Comparison of ENCODE assay signal across 8 mouse cellular contexts in the genomic region with DNA sequence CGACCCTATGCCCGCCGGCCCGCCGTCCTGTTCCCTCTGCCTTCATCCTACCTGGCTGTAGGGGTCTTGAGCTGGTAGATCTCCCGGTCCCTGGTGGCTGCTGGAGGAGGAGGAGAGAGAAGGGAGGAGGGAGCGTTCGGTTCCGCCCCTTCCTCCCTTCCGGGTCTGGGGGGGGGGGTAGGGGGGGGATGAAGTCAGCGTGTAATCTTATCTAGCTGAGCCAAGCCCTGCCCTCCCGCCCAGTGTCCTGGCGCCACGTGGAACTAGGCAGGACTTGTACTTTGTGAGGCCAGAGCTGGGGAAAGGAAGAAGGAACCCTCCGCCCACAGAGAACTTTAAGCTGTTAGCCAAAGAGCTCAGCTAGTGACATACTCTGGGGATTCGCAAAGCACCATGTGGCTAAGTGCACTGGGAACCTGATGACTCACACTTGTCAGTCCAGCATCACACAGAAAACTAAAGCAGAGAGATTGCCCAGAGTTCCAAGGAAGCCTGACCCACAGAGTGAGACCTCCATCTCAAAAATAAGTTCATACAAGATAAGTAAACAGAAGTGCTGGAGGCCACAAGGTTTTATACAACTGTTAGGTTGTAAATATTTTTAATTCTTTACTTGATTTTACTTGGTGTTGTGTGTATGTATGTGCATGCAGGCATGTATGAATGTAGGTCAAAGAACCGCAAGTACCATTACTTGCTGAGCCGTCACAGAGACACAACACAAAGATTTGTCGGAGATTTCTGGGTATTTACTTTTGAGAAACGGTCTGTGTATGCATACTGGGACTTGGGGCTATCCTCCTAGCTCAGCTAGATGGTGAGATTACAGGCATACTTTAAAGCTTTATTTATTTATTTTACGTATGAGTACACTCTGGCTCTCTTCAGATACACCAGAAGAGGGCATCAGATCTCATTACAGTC. TPM values are rescaled to one million over a fixed set of nuclear protein-coding genes. Genes with fewer than 3 reads are reported as not detected.
DNase-seq lines count a peak whose midpoint lies in the region; ATAC-seq and TF ChIP-seq lines count a peak whose summit lies in the region.

A gene (minus strand): TSS at position 144 of the 924 bp plus-strand sequence.

- H3K27ac ChIP-seq in bone marrow, adult 2 months (ENCODE audit: control insufficient read depth, insufficient read depth, low read depth, low read length, poor library complexity) = peak within 1 kb of the TSS; percentile 63
- peak within 1 kb of the TSS; percentile 86 for H3K27ac ChIP-seq in embryonic facial prominence, embryonic 15.5 days (replicated peaks)
- peak within 1 kb of the TSS; percentile 88 for H3K27ac ChIP-seq in limb, embryonic 14.5 days (replicated peaks; ENCODE audit: low read depth, low read length)
- peak within 1 kb of the TSS; percentile 28; the same call in 1 of the 2 replicates for H3K27ac ChIP-seq in midbrain, embryonic 16.5 days (ENCODE audit: low read length)
- peak within 1 kb of the TSS; percentile 62 for H3K27ac ChIP-seq in spleen, adult 2 months (ENCODE audit: insufficient read depth, low read length)

- peak; percentile 54; the same call in 1 of the 2 replicates for TF ChIP-seq POLR2A in bone marrow, adult 2 months (IDR thresholded peaks at IDR 0.05; ENCODE audit: borderline replicate concordance, control insufficient read depth, low read depth, low read length)
- no peak for TF ChIP-seq POLR2A in limb, embryonic 14.5 days (IDR thresholded peaks at IDR 0.05; ENCODE audit: borderline replicate concordance, extremely low read depth, insufficient read depth, insufficient read length)
- no peak for TF ChIP-seq POLR2A in spleen, adult 2 months (IDR thresholded peaks at IDR 0.05; ENCODE audit: low read depth, low read length)

- no peak for TF ChIP-seq CTCF in bone marrow, adult 2 months (IDR thresholded peaks at IDR 0.05; ENCODE audit: control insufficient read depth, insufficient read depth, low read length)
- no peak for TF ChIP-seq CTCF in spleen, adult 2 months (IDR thresholded peaks at IDR 0.05; ENCODE audit: extremely low read depth, insufficient read depth, insufficient read length, insufficient replicate concordance)

- peak within 1 kb of the TSS; percentile 68 for H3K4me3 ChIP-seq in bone marrow, adult 2 months (replicated peaks; ENCODE audit: control insufficient read depth, low read depth, low read length)
- peak within 1 kb of the TSS; percentile 53 for H3K4me3 ChIP-seq in embryonic facial prominence, embryonic 15.5 days (replicated peaks)
- H3K4me3 ChIP-seq in limb, embryonic 14.5 days (replicated peaks; ENCODE audit: low read length) = peak within 1 kb of the TSS; percentile 59
- H3K4me3 ChIP-seq in midbrain, embryonic 16.5 days (ENCODE audit: low read depth, low read length) = peak within 1 kb of the TSS; percentile 45
- peak within 1 kb of the TSS; percentile 68 for H3K4me3 ChIP-seq in spleen, adult 2 months (ENCODE audit: extremely low read depth, insufficient read depth, insufficient read length)

- H3K9me3 ChIP-seq in embryonic facial prominence, embryonic 15.5 days (replicated peaks) = no peaks in the 10 kb centered on the region
- H3K9me3 ChIP-seq in limb, embryonic 14.5 days (ENCODE audit: control insufficient read depth, low read length) = no peaks in the 10 kb centered on the region
- H3K9me3 ChIP-seq in midbrain, embryonic 16.5 days (replicated peaks; ENCODE audit: control insufficient read depth, low read length, poor library complexity, severe bottlenecking) = no peaks in the 10 kb centered on the region

- H3K36me3 ChIP-seq in embryonic facial prominence, embryonic 15.5 days = peaks cover 37% of the 10 kb centered on the region
- H3K36me3 ChIP-seq in limb, embryonic 14.5 days (ENCODE audit: control insufficient read depth, insufficient read depth, low read length) = peaks cover 34% of the 10 kb centered on the region
- no peaks in the 10 kb centered on the region for H3K36me3 ChIP-seq in midbrain, embryonic 16.5 days (ENCODE audit: control insufficient read depth, insufficient read depth, low read length)
- peaks cover 9% of the 10 kb centered on the region; the same call in 1 of the 2 replicates for H3K36me3 ChIP-seq in spleen, adult 2 months (ENCODE audit: control insufficient read depth, insufficient read depth, low read length)

- DNase-seq in B cell, adult 2 months = peak; percentile 81 to 83
- peak; percentile 97 for DNase-seq in heart, adult 8-10 months (ENCODE audit: low spot score)
- DNase-seq in kidney, adult 8-10 months = peak; percentile 93 to 96
- peak; percentile 96 for DNase-seq in limb, embryonic 14.5 days (ENCODE audit: low spot score)
- DNase-seq in spleen, adult 2 months (ENCODE audit: low read depth in 1 of 2, low spot score in 2 of 2) = peak; percentile 79 to 83

- peak within 1 kb of the TSS; percentile 50 for H3K9ac ChIP-seq in embryonic facial prominence, embryonic 15.5 days
- H3K9ac ChIP-seq in limb, embryonic 14.5 days (ENCODE audit: low read depth, low read length, severe bottlenecking) = peak within 1 kb of the TSS; percentile 72
- H3K9ac ChIP-seq in midbrain, embryonic 16.5 days (ENCODE audit: low read depth, low read length) = peak within 1 kb of the TSS; percentile 68

- peak within 1 kb of the TSS; percentile 56 for H3K4me2 ChIP-seq in embryonic facial prominence, embryonic 15.5 days (replicated peaks)
- H3K4me2 ChIP-seq in limb, embryonic 14.5 days (replicated peaks; ENCODE audit: low read depth, low read length, severe bottlenecking) = peak within 1 kb of the TSS; percentile 71
- peak within 1 kb of the TSS; percentile 88 for H3K4me2 ChIP-seq in midbrain, embryonic 16.5 days (ENCODE audit: low read length)

- no peaks in the 10 kb centered on the region for H3K27me3 ChIP-seq in embryonic facial prominence, embryonic 15.5 days
- no peaks in the 10 kb centered on the region for H3K27me3 ChIP-seq in limb, embryonic 14.5 days (ENCODE audit: control insufficient read depth, insufficient read depth, low read length)
- H3K27me3 ChIP-seq in midbrain, embryonic 16.5 days (ENCODE audit: control insufficient read depth, insufficient read depth, low read depth, low read length) = no peaks in the 10 kb centered on the region
- H3K27me3 ChIP-seq in spleen, adult 2 months (ENCODE audit: control insufficient read depth, insufficient read depth, low read length) = no peaks in the 10 kb centered on the region

- H3K4me1 ChIP-seq in bone marrow, adult 2 months (ENCODE audit: control insufficient read depth, insufficient read depth, low read length) = no peaks in the 10 kb centered on the region; the same call in 1 of the 2 replicates
- peaks cover 50% of the 10 kb centered on the region for H3K4me1 ChIP-seq in embryonic facial prominence, embryonic 15.5 days
- peaks cover 11% of the 10 kb centered on the region for H3K4me1 ChIP-seq in limb, embryonic 14.5 days (ENCODE audit: control insufficient read depth, insufficient read depth, low read length)
- H3K4me1 ChIP-seq in midbrain, embryonic 16.5 days (ENCODE audit: control insufficient read depth, insufficient read depth, low read length) = peaks cover 9% of the 10 kb centered on the region
- peaks cover 6% of the 10 kb centered on the region; the same call in 1 of the 2 replicates for H3K4me1 ChIP-seq in spleen, adult 2 months (ENCODE audit: control insufficient read depth, insufficient read depth, insufficient read length)

- WGBS in bone marrow, adult 2 months = 3% methylated on average over 20 of the region's 21 CpGs
- WGBS in embryonic facial prominence, embryonic 15.5 days = 3% methylated on average over 21 of the region's 21 CpGs
- 8% methylated on average over 16 of the region's 21 CpGs for WGBS in limb, embryonic 14.5 days
- 8% methylated on average over 19 of the region's 21 CpGs for WGBS in midbrain, embryonic 16.5 days
- 3% methylated on average over 17 of the region's 21 CpGs for WGBS in spleen, adult 2 months

- peak; percentile 92 for ATAC-seq in embryonic facial prominence, embryonic 15.5 days (ENCODE audit: insufficient number of reproducible peaks, low FRiP score, low TSS enrichment, low read depth)
- ATAC-seq in limb, embryonic 14.5 days (ENCODE audit: low FRiP score, low read depth) = peak; percentile 94
- ATAC-seq in midbrain, embryonic 16.5 days = peak; percentile 71

RNA-seq across cellular contexts. Expression of the gene that starts here (rescaled TPM):
- polyA plus RNA-seq in bone marrow, adult 2 months (2011; ENCODE audit: insufficient read depth, insufficient read length, low replicate concordance, missing spikeins) = 2.4 and 5.9 TPM in 2 replicates
- polyA plus RNA-seq in embryonic facial prominence, embryonic 15.5 days (2015; fragmentation: Nextera tagmentation; extraction: Ambion mirVana) = 6.7 and 7.4 TPM in 2 replicates
- 1 to 10 TPM; 6.9 to 9.5 (median 8.1) TPM for total RNA-seq in heart, adult 8-10 months (2022)
- polyA plus RNA-seq in limb, embryonic 14.5 days (2012; rRNA removed) = 12.5 and 16.5 TPM in 2 replicates
- polyA plus RNA-seq in limb, embryonic 14.5 days (2014; fragmentation: Nextera tagmentation; extraction: Ambion mirVana) = 8.2 and 8.7 TPM in 2 replicates
- 1.3 TPM in 2 replicates for polyA plus RNA-seq in midbrain, embryonic 16.5 days (2015; fragmentation: Nextera tagmentation; extraction: Ambion mirVana)
- polyA plus RNA-seq in spleen, adult 2 months (2012; rRNA removed) = 20.5 and 21.6 TPM in 2 replicates

Comparison
In these comparisons a context has a peak if more than half of its experiments do, and no peak if none do; other contexts are left out.
1. Peak in every context shown above with its lines: DNase-seq, ATAC-seq, H3K4me3 ChIP-seq and H3K27ac ChIP-seq.
2. H3K27ac ChIP-seq: peak in every context shown above with its lines; median percentile 88 in limb, embryonic 14.5 days; 86 in embryonic facial prominence, embryonic 15.5 days; 63 in bone marrow, adult 2 months; 62 in spleen, adult 2 months; 28 in midbrain, embryonic 16.5 days.